Mouse (Mus musculus): ENCODE data around the gene Ppp1r14d.

- TF ChIP-seq GATA1 (IDR thresholded peaks at IDR 0.05; ENCODE audit: borderline replicate concordance, low read length) (no peak), FLI1 (IDR thresholded peaks at IDR 0.05; ENCODE audit: low read length) (no peak)
Observed at GRCm38 (mm10) chr2:119249592-119250061, 19.9 kb upstream of the Ppp1r14d start.

Measured in megakaryocyte, embryonic 14.5 days (primary cell).